Mouse (Mus musculus): ENCODE measurements around the gene Mrpl38.

- no peak for TF ChIP-seq CTCF (IDR thresholded peaks at IDR 0.05; ENCODE audit: control insufficient read depth, insufficient read depth, insufficient read length)
- TF ChIP-seq MAX (IDR thresholded peaks at IDR 0.05): no peak
- TF ChIP-seq USF1 (IDR thresholded peaks at IDR 0.05; ENCODE audit: low read depth): no peak
- no peak for TF ChIP-seq MYOG (IDR thresholded peaks at IDR 0.05; ENCODE audit: control insufficient read depth, extremely low read depth, insufficient read length)
These were observed 36.2 kb upstream of the Mrpl38 start for GRCm38 (mm10) chr11:116174775-116175448.
